Mouse (Mus musculus): ENCODE results near the gene Fmo4.
"Not testable (repeated sequence)": the region's sequence is repeated elsewhere in the genome, so short reads cannot be mapped to it uniquely, and the experiment has no call there.

The Fmo4 gene

DNA sequence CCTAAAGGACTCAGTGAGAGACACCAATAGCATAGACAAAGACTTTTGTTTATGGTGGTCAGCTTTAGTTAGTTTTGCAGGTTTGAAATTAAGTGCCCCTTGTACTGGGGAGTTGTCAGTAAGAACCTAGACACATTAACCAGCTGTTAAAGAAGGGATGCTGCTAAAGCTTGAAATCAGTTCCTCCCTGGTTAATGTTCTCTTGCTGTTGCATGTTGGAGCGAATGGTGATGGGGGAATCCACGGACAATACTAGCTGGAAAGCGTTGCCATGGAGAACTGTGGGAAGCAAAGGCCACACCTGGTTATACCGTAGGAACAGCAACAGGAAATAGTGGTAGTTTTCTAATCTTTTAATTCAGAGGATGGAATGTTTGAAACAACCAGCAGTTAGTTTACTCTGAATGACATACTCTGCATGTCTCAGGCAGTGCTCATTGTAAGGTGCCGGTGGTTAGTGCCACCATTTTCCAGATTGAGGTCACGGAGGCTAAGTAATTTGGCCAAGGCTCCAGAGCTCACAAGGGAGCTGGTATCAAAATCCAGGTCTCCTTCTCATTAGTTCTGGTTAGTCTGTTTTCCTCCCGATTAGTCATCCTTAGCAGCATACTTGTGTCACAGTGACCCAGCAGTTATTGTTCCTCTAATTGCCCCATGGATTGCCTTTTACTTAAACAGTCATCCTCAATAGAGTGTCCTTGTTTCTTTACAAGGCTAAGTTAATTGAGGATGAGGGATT lies 21.3 kb downstream of the Fmo4 start:
- no peak for DNase-seq (ENCODE audit: low spot score)

- no peak for DNase-seq (ENCODE audit: low spot score)
Observed at GRCm38 (mm10) chr1:162785222-162785621, 28.6 kb downstream of the Fmo4 start.

DNA sequence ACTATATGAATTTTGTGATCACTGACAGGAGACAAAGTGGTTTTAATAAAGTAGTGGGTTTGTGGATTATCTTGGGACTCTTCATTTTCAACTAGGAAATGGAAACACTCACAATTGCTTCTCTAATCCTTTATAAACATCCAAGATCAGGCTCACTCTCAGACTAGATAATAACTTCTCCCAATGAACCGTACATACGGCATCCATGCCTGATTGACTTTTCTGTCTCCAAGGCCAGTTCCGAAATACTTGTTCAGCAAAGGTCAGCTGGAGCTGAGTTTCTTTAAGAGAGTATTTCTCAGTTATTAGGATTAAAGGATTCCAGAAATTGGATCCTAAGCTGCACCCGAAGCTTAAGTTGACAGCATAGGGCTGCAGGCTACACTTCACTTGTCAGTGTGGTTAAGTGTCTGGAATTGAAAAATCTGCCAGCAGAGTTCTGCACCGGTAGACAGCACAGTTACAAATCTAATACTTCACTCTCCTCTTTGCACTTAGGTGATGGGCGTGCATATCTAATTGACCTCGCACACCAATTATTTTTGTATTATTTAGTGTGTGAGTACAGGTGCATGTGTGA lies 30.0 kb downstream of the Fmo4 start:
- DNase-seq (ENCODE audit: low spot score) = no peak

- not testable (repeated sequence) for DNase-seq (ENCODE audit: low spot score)
Observed at GRCm38 (mm10) chr1:162781035-162781434, 32.7 kb downstream of the Fmo4 start.

DNA sequence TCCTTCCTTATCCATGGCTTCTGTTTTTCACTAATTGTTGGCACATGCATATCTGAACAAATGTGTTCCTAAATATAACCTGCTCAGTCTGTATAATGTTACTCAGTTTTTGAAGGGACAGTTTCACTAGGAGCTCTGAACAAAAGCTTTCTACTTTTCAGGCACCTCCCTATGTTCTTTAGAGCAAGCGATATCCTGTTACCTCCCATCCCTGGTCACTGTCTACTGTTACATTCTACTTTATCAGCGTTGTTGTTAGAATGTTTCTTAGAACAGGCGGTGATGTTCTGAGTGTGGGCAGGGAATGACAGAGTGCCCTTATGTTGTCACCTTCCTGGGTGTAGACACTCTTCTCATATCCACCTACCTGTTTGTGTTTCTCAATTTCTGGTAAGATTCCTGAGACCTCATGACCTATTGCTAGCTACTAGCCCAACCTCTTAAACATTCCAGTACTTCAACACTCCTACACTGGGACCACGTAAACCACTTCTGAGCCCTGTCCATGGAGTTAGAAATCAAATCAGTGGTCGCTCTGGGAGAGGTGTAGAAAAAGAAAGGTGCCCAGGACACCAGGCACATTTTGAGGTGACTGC lies 35.7 kb downstream of the Fmo4 start:
- DNase-seq (ENCODE audit: low spot score) = no peak

GRCm38 (mm10) chr1:162773661-162774060 lies 40.1 kb downstream of the Fmo4 start:
- DNase-seq (ENCODE audit: low spot score) = no peak

DNA sequence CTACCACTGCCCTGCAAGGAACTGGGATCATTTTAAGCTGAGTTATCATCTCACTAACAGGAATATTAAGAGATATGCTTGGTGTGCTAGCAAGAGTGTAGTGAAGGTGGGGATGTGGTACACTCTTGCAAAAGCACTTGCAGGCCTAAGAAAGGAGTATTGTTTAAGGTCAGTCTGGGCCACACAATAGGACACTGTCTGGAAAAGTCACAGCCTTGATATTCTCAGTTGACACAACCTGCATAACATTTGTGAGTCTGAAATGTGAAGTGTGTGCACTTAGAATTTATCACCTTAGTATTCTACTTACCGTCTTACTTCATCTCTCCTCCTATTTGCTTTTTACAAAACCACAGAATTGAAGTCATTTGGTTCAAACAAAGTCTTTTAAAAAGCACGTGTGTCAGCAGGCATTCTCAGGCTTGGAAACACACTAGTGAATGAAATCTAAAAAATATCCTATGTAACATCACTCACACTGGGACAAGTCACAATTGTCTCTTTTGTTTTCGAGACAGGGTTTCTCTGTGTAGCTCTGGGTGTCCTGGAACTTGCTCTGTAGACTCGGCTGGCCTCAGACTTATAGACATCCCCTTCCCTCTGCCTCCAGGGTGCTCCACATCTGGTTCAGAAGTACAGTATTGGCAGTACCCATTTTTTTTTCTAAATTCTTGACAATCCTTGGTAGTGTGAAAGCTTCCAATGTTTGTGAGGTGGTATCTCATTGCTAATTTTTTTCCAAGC lies 42.0 kb downstream of the Fmo4 start:
- DNase-seq (ENCODE audit: low spot score) = no peak

DNA sequence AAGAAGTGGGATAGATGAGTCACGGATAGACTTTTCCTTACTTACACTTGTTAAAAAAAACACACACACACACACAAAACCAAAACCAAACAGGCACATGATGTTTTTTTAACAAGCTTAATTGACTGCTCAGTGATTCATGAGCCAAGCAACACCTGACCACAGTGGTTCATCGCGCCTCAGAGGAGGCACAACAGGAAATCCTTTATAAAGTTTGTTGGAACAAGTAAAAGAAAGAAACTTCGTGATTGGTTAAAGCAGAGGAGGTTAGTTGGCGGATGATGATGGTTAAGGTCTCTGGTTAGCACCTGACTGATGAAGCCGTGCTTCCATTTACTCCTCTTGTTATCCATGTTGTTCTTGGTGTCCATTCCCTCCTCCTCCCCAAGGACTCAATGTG lies 61.8 kb downstream of the Fmo4 start:
- DNase-seq (ENCODE audit: low spot score) = no peak

GRCm38 (mm10) chr1:162749607-162750006 lies 64.2 kb downstream of the Fmo4 start:
- DNase-seq (ENCODE audit: low spot score) = no peak

- no peak for DNase-seq (ENCODE audit: low spot score)
Observed at GRCm38 (mm10) chr1:162748761-162749160, 65.0 kb downstream of the Fmo4 start.

All from layer of hippocampus, adult 11-12 months (tissue).